Mouse (Mus musculus) cerebellum, adult 2 months (tissue): ENCODE data around the gene Igf2.

Experiments
- CTCF ChIP-seq: fragments of 200-500 bp; IDR thresholded peaks from 2 replicates; pipeline ENCODE4 v1.5.1; 2011; ENCODE audit warnings: low read depth, mild to moderate bottlenecking, control low read depth, low read length, moderate library complexity, borderline replicate concordance; ENCODE audit not compliant: insufficient read depth
- POLR2A ChIP-seq: fragments of 200-500 bp; IDR thresholded peaks from 2 replicates; pipeline ENCODE4 v1.6.1; 2011; ENCODE audit warnings: low read length, control low read depth, borderline replicate concordance; ENCODE audit not compliant: insufficient read depth

- peak; percentile 64 for TF ChIP-seq CTCF
- TF ChIP-seq POLR2A, result no peak
These were observed 5.5 kb upstream of the Igf2 start for GRCm38 (mm10) chr7:142672120-142672519.
